Mouse (Mus musculus) ovary, postnatal 14 days (tissue): ENCODE results near the gene Ctnnbip1.
A peak's percentile ranks its signal among the peaks of the same experiment; 100 is the strongest.

Source experiments
- DNase-seq: peaks from one replicate; pipeline ENCODE4 v3.0.0; 2022; ENCODE audit warnings: low spot score

Gene Ctnnbip1

DNA sequence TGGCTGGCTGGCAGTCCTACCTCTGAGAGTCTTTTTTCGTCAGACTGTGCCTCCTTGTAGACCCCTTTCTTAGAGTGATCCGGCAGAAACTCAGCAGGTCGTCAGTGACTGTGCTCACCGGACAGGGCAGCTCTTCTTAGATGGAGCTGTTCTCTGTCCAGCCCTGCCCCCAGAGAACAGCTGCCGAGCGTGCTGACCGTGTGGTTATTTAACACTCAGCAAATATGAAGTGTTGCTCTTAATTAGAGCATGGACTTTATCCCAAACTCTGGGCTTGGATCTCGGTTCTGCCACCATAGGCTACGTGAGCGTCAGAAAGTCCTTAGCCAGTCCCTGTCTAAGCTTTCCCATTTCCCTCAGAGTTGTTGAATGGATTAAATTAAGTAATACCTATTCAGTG is 3.2 kb downstream of the Ctnnbip1 start:
- DNase-seq, result no peak

GRCm38 (mm10) chr4:149523961-149524360 is 5.9 kb downstream of the Ctnnbip1 start:
- no peak for DNase-seq

- no peak for DNase-seq
Measured at GRCm38 (mm10) chr4:149525170-149525569, 7.1 kb downstream of the Ctnnbip1 start.

DNA sequence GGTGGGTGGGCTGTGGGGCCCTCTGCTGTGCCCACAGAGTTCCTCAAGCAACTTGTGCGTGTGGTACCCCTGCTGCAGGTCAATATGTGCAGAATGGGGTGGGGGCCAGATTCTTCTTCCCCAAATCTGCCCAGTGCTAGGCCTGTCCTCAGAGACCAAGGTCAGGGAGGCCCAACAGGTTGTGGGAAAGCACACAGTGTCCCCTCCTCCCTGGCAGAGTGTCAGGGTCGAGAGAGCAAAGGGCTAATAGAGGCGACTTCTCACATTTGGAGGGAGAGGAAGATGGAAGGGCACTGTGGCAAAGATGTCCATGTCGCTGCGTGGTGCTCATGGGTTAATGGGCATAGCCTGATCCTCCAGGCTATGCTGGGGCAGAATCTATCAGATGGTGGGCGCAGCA is 7.8 kb downstream of the Ctnnbip1 start:
- DNase-seq, result no peak

DNA sequence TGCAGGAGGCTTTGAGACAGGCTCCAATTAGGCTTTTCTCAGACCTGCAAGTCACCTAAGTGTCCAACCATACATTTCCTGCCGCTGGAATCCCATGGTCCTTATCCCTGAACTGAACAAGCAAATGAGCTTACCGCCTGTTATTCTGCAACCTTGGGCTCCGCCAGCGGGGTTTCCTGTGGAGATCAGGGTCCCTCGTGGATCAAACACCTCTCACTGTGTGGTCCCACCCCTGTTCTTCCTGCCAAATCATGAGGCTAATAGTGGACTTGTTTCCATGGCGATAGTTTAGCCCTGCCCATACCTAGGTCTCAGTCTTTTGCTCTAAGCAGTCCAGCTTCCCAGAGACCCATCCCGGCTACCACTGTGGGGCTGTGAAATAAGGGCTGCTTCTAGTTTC is 8.3 kb downstream of the Ctnnbip1 start:
- DNase-seq, result no peak

- no peak for DNase-seq
Measured at GRCm38 (mm10) chr4:149527621-149528354, 9.8 kb downstream of the Ctnnbip1 start.

- no peak for DNase-seq
Measured at GRCm38 (mm10) chr4:149529691-149530090, 11.7 kb downstream of the Ctnnbip1 start.

DNA sequence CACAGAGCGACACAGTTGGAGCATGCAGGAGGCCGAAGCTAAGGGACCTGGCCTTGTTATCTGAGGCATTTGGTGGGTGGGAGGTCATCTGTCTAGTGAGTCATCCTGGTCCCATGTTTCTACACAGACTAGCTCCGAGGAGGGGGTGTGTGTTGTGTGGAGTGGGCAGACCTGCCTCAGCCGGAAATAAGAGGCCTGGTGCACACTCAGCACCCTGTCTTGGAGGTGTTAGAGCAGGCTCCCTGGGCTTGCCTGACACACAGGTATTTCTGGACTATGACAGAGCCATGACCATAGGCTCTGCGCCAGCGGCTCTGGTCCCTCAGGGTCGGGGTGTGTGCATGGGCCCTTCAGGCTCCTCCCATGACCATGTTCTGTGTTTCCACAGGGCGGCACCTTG is 21.4 kb downstream of the Ctnnbip1 start:
- no peak for DNase-seq

DNA sequence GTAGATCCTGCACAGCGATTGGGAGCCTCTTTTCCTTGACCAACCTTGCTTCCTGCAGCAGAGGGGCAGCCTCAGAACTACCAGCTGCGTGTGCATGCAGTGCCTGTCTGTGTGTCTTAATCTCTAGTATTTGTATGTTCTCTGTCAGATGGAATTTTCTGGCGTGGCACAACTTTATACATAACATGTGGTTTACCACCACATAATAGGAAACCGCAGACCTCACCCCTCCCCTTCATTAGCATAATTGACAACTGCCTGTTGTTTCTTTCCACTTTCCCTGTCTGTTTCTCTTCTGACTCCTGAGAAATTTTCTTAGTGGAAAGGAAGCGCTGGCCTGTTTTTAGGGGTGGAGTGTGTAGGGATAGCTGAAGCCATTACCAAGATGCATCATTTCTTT is 23.9 kb downstream of the Ctnnbip1 start:
- DNase-seq, result no peak

DNA sequence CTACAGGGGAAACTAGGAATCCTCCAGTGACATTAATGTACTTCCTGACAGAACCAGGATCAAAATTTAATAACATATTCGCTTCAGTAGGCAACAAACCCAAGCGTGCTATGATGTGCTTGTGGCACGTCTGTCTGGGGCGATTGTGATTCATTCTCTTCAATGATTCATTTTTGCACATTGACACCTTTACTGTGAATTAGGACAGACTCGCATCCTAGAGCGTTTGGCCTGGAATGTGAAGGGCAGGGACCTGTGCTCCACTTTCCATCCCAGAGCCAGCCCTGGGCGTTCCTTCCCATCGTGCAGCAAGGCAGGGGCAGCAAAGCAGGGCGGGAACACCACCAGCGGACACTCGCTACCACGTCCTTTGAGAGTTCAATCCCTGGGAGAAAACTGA is 24.4 kb downstream of the Ctnnbip1 start:
- DNase-seq, result no peak

GRCm38 (mm10) chr4:149542927-149543553 is 25.0 kb downstream of the Ctnnbip1 start:
- peak; percentile 92 for DNase-seq

DNA sequence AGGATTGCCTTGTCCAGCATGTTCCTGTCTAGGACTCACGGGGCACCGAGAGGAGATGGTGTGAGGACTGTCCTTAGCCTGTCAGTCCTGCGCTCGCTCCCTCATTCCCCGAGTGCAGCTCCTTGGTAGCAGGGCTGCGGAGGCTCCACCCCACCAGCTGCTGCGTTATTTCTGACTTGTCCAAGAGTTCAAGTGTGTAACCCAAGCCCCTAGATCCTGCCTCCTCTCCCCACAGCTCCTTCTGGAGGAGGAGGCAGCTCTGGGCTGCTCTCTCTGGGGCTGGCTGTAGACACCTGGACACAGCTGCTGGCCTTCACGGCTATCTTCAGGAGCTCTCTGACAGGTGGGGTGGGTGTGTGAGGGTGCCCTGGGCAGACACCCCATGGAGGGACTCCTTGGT is 26.9 kb downstream of the Ctnnbip1 start:
- DNase-seq, result no peak

DNA sequence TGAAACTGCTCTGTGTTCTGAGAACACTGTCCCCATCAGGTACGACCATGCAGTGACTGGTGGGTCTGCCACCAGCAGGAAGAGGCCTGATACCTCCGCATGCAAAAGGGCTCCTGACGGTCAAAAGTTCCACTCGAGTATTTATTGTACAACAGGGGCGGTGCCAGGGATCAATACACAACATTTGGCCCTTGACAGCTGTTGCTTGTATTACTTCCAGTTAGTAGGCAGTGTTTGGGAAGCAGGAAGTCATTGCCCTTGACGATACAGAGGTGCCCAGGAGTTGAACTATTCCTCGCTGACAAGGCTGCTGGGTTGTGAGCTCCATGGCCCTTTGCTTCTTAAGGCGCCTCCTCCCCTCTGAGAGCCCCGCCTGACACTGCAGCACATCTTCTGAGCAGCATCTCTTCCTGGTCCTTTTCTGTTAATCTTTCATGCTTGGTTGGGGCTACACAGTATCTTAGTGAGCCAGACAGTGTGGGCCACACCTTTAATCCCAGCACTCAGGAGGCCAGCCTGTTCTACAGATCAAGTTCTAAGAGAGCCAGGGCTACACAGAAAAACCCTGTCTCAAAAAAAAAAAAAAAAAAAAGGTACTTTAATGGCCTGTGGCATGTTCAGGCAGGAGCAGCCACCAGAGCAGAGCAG is 28.9 kb downstream of the Ctnnbip1 start:
- DNase-seq, result no peak

GRCm38 (mm10) chr4:149547523-149547922 is 29.5 kb downstream of the Ctnnbip1 start:
- DNase-seq, result no peak

- peak; percentile 80 for DNase-seq
Measured at GRCm38 (mm10) chr4:149549221-149549925, 31.3 kb downstream of the Ctnnbip1 start.

DNA sequence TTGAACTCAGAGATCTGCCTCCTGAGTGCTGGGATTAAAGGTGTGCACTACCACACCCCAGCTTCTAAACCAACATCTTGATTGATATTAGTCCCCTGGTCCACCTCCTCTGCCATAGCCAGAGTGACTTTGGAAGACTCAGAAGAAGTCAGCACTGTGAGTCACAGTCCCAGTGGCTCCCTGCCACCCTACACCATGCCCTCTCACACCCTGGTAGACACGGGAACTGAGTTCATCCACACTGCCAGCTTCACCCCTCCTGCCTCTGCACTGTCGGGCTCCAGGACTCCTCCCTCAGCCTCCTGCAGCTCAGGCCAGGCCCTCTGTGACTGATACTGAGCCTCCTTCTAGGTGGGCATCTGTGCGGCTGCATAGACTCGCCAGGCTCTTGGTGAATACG is 32.8 kb downstream of the Ctnnbip1 start:
- no peak for DNase-seq

- DNase-seq, result no peak
Measured at GRCm38 (mm10) chr4:149551696-149552095, 33.7 kb downstream of the Ctnnbip1 start.

DNA sequence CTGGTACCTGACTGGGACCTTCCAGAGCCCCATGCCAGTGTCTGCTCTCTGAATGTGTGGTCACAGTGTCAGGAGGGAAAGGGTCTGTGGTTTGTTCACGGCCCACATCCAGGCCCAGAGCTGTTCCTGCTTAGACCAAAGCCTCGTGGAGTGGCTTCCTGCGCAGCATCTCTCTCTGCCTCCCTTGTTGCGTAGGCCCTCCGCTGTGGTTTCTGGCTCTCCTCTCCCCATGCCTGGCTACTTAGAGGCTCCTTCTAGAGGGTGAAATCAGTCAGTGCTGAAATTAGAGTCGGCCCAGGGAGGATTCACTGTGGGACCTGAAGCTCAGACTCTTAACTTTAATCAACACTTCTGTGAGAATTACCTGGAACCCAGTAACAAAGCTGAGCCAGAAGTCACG is 35.8 kb downstream of the Ctnnbip1 start:
- DNase-seq, result no peak

DNA sequence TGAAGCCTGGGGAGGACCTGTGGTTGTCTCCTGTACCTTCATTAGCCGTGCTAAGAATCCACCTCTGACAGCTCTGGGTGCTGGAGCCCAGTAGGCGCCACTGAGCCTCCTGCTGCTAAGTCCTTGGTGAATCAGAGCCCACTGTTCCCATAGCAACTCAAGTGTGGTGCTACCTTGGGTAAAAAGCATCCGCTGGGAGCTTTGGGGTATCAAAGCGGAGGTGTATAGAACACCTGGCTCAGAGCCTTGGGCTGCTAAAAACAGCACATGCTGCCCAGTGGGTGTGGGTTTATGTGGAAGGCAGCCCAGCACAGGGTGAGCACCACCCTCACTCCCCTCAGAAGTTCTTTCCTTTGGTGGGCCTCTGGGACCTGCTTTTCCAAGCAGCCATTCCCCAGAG is 38.1 kb downstream of the Ctnnbip1 start:
- DNase-seq, result no peak

DNA sequence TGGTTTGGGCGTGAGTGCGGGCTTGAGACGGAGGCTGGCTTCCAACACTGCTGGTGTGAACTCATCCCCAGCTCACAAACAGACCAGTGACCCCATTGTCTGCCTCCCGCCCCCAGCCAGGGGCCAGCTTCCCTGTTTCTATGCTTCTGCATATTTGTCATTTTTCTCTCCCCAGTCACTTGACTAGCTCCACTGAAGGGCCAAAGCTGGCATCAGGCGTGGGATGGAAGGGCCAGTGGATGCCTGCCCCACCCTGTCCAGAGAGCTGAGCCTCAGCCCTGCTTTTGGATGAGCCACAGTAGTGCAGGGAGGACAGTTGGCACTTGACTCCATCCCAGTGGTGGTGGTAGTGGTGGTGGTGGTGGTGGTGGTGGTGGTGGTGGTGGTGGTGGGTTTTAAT is 39.9 kb downstream of the Ctnnbip1 start:
- DNase-seq, result no peak

DNA sequence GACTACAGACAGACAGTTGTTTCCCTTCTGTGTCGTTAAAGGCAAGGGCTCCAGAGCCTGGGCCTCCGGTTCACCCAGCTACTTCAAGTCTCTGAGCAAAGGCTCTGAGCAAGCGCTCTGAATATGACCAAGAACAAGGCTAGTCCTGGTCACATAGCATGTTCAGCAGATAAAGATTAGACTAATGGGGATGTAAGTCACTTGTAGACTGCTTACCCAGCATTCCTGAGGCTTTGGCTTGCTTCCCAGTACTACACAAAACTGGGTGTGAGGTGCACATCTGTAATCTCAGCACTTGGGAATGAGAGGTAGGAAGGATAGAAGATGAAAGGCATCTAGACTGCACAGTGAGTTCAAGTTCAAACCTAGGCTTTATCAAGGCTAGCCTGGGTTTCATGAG is 40.4 kb downstream of the Ctnnbip1 start:
- DNase-seq, result no peak

GRCm38 (mm10) chr4:149561392-149561791 is 43.4 kb downstream of the Ctnnbip1 start:
- no peak for DNase-seq
